Mouse (Mus musculus): ENCODE measurements around the gene Socs7. TPM values are rescaled to one million over a fixed set of nuclear protein-coding genes. Genes with fewer than 3 reads are reported as not detected.

Socs7 gene
- polyA plus RNA-seq, 1 experiment = 10.0 TPM

DNA sequence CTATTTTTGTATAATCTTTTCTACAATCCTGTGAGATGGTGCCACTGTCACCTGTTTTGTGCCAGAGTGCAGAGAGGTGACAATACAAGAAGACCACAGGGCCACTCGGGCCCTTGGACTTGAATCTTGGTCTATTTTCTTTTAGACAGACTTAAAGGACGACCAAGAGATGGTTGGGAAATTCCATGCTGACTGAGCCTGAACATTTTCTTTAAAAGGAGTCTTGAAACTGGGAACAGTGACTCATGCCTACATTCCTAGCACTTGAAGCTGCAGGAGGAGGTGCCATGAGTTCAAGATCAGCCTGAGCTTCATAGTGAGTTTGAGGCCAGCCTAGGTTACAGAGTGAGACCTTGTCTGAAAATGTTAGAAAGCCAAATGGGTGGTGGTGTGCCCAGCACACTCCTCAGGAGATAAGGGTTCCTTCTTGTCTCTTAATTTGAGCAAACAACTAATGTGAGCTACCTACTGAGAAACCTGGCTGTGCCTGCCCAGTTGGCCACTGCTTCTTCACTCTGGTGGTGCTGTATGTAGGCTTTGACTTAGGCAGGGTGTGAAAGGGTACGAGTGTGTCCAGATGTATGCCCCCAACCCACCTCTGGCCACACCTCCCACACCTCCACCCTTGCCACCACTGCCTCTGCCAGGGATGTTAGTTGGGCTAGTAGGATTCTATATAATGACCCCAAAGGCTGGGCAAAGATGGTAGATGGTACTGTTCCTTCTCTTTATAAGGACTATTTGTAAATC is 39.5 kb downstream of the Socs7 start:
- Histone ChIP-seq H3K4me3 (ENCODE audit: insufficient read depth, low read length) (no peak overlapping the region), H3K4me1 (ENCODE audit: control insufficient read depth, insufficient read depth, low read length) (peaks cover 11% of the 10 kb centered on the region; the same call in 1 of the 2 replicates), H3K27ac (ENCODE audit: insufficient read depth, low read length) (peak overlapping the region; percentile 78)
- TF ChIP-seq CTCF (IDR thresholded peaks at IDR 0.05; ENCODE audit: borderline replicate concordance, insufficient read depth, low read length) (no peak), POLR2A (IDR thresholded peaks at IDR 0.05; ENCODE audit: low read depth, low read length) (no peak)

DNA sequence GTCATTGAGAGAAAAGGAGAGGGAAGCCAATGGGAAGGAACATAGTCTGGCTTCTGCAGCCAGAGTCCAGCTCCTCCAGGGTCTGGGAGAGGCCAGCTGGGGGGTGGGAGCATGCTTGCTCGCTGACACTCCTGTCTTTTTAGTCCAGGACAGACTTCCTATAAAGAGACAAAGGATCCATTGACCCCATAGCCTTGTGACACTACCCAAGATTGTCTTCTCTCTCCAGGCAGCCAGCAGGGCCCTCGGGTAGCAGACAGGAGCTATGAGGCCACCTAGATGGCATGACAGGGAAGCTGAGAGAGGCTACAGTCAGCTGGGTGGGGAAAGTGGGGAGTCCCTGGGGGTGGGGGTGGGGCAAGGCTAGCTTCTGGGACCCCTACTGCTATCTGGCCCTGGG is 40.4 kb downstream of the Socs7 start:
- TF ChIP-seq CTCF (IDR thresholded peaks at IDR 0.05; ENCODE audit: borderline replicate concordance, insufficient read depth, low read length) (no peak), POLR2A (IDR thresholded peaks at IDR 0.05; ENCODE audit: low read depth, low read length) (no peak)
- Histone ChIP-seq H3K4me1 (ENCODE audit: control insufficient read depth, insufficient read depth, low read length) (peaks cover 11% of the 10 kb centered on the region; the same call in 1 of the 2 replicates), H3K27ac (ENCODE audit: insufficient read depth, low read length) (no peak overlapping the region), H3K4me3 (ENCODE audit: insufficient read depth, low read length) (no peak overlapping the region)

DNA sequence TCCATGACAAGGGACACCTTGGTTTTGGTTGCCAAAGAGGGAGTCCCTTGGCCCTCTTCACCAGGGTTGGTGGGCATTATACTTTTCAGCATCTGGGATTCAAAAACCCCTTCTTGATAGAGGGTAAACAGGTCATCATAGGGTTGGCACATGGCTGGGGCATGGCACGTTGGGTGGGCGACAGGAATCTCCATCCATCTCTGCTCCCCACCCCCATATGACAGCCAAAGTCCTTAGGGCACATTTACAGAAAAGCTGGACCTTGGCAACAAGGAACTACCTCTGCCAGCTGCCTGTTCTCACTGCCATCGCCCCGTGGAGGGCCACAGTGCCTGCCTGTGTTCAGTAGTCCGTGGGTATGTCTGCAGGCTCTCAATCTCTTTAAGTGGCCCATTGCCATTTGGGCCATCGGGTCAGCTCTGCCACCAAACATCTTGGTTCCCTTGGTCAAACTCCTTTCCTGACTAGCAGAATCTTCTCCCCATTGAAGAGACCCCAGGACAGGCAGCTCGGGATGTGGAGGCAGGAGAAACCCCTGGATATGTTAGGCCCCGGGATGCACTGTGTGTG is 41.3 kb downstream of the Socs7 start:
- no peak for TF ChIP-seq POLR2A (IDR thresholded peaks at IDR 0.05; ENCODE audit: low read depth, low read length)
- TF ChIP-seq CTCF (IDR thresholded peaks at IDR 0.05; ENCODE audit: borderline replicate concordance, insufficient read depth, low read length) = no peak
- Histone ChIP-seq H3K4me1 (ENCODE audit: control insufficient read depth, insufficient read depth, low read length) (peaks cover 11% of the 10 kb centered on the region; the same call in 1 of the 2 replicates), H3K27ac (ENCODE audit: insufficient read depth, low read length) (no peak overlapping the region), H3K4me3 (ENCODE audit: insufficient read depth, low read length) (no peak overlapping the region)

DNA sequence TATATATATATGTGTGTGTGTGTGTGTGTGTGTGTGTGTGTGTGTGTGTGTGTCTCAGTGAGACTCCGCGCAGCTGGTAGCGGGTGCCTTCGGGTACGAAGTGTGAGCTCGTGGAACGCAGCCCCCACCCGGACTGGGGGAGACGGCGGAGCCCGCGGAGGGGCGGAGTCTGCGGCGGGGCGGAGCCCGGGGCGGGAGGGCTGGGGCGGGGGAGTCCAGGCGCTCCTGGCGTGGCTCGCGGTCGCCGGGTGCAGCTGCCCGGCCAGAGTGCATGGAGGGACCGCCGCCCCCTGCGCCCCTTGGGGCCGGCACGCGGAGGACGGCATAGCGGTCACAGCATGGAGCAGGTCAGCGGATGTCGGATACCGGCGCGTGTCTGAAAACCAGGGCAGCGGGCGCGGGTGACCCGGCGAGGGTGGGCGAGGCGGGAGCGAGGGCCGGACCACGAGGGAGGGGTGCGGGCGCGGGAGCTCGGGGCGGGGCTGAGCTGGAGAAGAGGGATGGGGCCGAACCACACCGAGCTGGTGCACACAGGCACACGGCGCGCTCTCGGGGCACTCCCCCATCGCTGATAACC is 41.9 kb downstream of the Socs7 start:
- H3K4me1 ChIP-seq (ENCODE audit: control insufficient read depth, insufficient read depth, low read length) = peaks cover 11% of the 10 kb centered on the region; the same call in 1 of the 2 replicates
- peak overlapping the region; percentile 43 for H3K4me3 ChIP-seq (ENCODE audit: insufficient read depth, low read length)
- no peak overlapping the region for H3K27ac ChIP-seq (ENCODE audit: insufficient read depth, low read length)
- TF ChIP-seq CTCF (IDR thresholded peaks at IDR 0.05; ENCODE audit: borderline replicate concordance, insufficient read depth, low read length) = no peak
- peak; percentile 31; the same call in 1 of the 2 replicates for TF ChIP-seq POLR2A (IDR thresholded peaks at IDR 0.05; ENCODE audit: low read depth, low read length)

DNA sequence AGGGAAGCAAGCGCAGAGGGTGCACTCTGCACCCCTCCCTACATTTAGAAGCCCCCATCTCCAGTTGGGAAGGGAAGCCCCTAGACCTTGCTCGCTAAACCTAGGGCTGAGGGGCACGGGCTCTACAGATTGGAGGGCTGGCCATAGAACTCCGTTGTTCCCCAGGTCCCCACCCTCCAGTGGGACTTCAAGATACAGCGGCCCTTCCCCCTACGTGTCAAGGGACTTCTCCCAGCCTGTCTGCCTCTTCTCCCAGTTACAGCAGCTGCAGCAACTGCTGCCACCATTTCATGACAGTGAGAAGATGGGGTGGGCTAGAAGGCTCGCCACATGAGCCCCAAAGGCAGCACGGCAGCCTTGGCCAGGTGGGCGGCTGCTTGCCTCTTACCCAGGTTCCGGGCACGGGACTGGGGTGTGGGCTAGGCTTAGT is 42.4 kb downstream of the Socs7 start:
- Histone ChIP-seq H3K4me3 (ENCODE audit: insufficient read depth, low read length) (peak overlapping the region; percentile 43), H3K4me1 (ENCODE audit: control insufficient read depth, insufficient read depth, low read length) (peaks cover 11% of the 10 kb centered on the region; the same call in 1 of the 2 replicates), H3K27ac (ENCODE audit: insufficient read depth, low read length) (no peak overlapping the region)
- no peak for TF ChIP-seq POLR2A (IDR thresholded peaks at IDR 0.05; ENCODE audit: low read depth, low read length)
- TF ChIP-seq CTCF (IDR thresholded peaks at IDR 0.05; ENCODE audit: borderline replicate concordance, insufficient read depth, low read length) = no peak

DNA sequence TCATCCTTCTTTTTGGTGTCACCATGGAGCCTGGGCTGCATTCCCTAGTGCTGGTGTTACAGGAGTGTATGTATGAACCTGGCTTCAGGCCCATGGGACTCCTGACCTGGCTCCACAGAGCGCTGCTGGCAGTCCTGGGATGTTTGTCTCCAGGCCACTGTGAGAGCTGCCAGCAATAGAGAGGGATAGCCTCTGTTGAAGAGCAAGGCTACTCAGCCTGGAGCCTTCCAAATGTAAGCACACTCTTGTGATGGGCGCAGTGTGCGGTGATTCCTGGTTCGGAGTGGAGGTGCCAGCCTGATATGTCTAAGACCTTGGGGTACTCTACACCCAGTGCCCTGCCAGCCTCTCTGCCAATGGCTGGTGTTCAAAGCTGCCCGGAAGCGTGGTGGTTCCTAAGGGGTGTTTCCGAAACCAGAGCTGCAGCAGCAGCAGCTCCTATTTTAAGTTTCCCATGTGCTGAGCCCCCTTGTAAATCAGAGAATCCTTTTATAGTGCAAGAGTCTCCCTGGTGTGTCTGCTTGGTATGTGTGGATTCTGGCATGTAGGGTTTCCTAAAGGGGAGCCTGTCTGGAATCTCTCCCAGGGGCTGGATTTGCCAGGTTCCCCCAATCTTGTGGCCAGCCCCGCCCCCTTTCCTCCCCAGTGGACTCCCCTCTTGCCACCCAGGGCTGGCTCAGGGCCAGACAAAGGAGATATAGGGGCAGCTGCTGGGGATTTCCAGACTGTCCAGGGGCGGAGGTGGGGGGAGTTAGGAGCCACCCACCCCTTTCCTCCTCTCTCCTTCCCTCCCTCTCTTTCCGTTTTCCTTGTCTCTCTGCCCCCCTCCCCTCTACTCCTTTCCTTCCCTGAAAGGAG is 44.0 kb downstream of the Socs7 start:
- H3K4me3 ChIP-seq (ENCODE audit: insufficient read depth, low read length) = no peak overlapping the region
- H3K27ac ChIP-seq (ENCODE audit: insufficient read depth, low read length) = no peak overlapping the region
- H3K4me1 ChIP-seq (ENCODE audit: control insufficient read depth, insufficient read depth, low read length) = peaks cover 11% of the 10 kb centered on the region; the same call in 1 of the 2 replicates
- TF ChIP-seq POLR2A (IDR thresholded peaks at IDR 0.05; ENCODE audit: low read depth, low read length) (no peak), CTCF (IDR thresholded peaks at IDR 0.05; ENCODE audit: borderline replicate concordance, insufficient read depth, low read length) (no peak)

DNA sequence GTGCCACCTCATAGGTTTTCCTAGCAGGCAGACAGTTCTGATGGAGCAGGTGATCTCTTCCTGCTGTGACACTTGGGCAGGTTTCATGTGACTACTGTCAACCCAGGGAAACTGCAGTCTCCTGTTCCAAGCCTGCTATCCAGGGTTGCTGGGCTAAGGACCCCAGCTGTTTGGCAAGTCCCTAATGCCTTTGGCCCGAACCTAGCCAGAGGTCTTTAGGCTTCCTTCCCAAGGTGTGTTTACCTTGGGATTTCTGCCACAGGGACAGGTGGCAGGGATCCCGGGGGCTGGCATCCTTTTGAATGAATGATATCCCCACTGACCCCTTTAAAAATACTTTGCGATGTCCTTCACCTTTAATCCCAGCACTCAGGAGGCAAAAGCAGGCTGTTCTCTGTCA is 45.1 kb downstream of the Socs7 start:
- TF ChIP-seq CTCF (IDR thresholded peaks at IDR 0.05; ENCODE audit: borderline replicate concordance, insufficient read depth, low read length) (no peak), POLR2A (IDR thresholded peaks at IDR 0.05; ENCODE audit: low read depth, low read length) (no peak)
- H3K27ac ChIP-seq (ENCODE audit: insufficient read depth, low read length) = no peak overlapping the region

DNA sequence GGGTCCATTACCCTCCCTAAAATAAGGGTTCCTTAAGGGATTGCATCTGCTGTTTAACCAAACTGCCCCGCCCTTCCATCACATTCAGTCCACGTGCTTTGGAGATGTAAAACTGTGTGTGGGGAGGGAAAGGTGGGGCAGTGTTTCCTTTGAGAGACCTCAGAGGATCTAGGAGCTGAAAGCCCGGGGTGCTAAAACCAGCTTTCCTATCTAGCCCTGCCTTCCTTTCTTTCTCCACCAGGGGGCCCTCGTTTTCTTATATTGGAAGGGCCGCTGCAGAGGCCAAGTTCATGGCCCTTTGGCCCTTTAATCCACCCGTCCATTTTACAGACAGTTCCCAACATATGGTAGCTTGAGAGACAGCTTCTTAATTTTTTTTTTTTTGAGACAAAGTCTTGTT is 45.8 kb downstream of the Socs7 start:
- Histone ChIP-seq H3K4me1 (ENCODE audit: control insufficient read depth, insufficient read depth, low read length) (peaks cover 11% of the 10 kb centered on the region; the same call in 1 of the 2 replicates), H3K4me3 (ENCODE audit: insufficient read depth, low read length) (no peak overlapping the region), H3K27ac (ENCODE audit: insufficient read depth, low read length) (no peak overlapping the region)
- TF ChIP-seq POLR2A (IDR thresholded peaks at IDR 0.05; ENCODE audit: low read depth, low read length) (no peak), CTCF (IDR thresholded peaks at IDR 0.05; ENCODE audit: borderline replicate concordance, insufficient read depth, low read length) (no peak)

More for the DNA sequence above, 45.1 kb downstream of the Socs7 start:
- H3K4me1 ChIP-seq (ENCODE audit: control insufficient read depth, insufficient read depth, low read length) = peaks cover 11% of the 10 kb centered on the region; the same call in 1 of the 2 replicates
- H3K4me3 ChIP-seq (ENCODE audit: insufficient read depth, low read length) = no peak overlapping the region

DNA sequence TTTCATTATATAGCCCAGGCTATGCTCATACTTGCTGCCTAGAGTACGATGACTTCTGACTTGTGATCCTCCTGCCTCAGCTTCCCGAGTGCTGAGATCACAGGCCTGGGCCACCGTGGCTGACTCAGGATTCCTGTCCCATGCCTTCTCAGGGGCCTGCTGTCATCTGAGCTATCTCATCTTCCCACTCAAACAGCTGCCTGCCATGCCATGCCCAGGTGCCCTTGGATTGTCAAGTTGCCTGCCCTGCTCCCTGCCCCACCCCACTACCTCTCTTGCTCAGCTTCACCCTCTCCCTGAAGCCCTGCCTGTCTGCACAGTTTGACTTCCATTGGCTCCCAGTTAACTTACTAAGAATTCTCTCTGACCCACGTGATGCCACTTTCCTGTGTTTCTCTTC is 48.6 kb downstream of the Socs7 start:
- no peak for TF ChIP-seq CTCF (IDR thresholded peaks at IDR 0.05; ENCODE audit: borderline replicate concordance, insufficient read depth, low read length)
- TF ChIP-seq POLR2A (IDR thresholded peaks at IDR 0.05; ENCODE audit: low read depth, low read length) = no peak
- H3K4me3 ChIP-seq (ENCODE audit: insufficient read depth, low read length) = no peak overlapping the region
- peaks cover 5% of the 10 kb centered on the region; the same call in 1 of the 2 replicates for H3K4me1 ChIP-seq (ENCODE audit: control insufficient read depth, insufficient read depth, low read length)
- H3K27ac ChIP-seq (ENCODE audit: insufficient read depth, low read length) = no peak overlapping the region
